Mouse (Mus musculus): ENCODE measurements around the gene Tspan5. TPM values are rescaled to one million over a fixed set of nuclear protein-coding genes. Genes with fewer than 3 reads are reported as not detected.

The Tspan5 gene
- polyA plus RNA-seq, 1 experiment, result 0.05 TPM

GRCm38 (mm10) chr3:138775926-138776715 lies 34.1 kb downstream of the Tspan5 start:
- TF ChIP-seq GATA1 (IDR thresholded peaks at IDR 0.05; ENCODE audit: low read length), result no peak
- no peak for TF ChIP-seq TAL1 (IDR thresholded peaks at IDR 0.05; ENCODE audit: low read length)
- peaks cover 15% of the 10 kb centered on the region for H3K4me1 ChIP-seq (ENCODE audit: control insufficient read depth)
- no peaks in the 10 kb centered on the region for H3K36me3 ChIP-seq (ENCODE audit: control insufficient read depth)
- no peaks in the 10 kb centered on the region for H3K27me3 ChIP-seq (ENCODE audit: control insufficient read depth)
- H3K4me3 ChIP-seq (replicated peaks), result no peak overlapping the region
- no peaks in the 10 kb centered on the region for H3K9me3 ChIP-seq (ENCODE audit: control insufficient read depth, low read length)

GRCm38 (mm10) chr3:138781492-138781891 lies 39.5 kb downstream of the Tspan5 start:
- Histone ChIP-seq H3K27me3 (ENCODE audit: control insufficient read depth) (no peaks in the 10 kb centered on the region), H3K9me3 (ENCODE audit: control insufficient read depth, low read length) (no peaks in the 10 kb centered on the region), H3K4me1 (ENCODE audit: control insufficient read depth) (no peaks in the 10 kb centered on the region; the same call in 1 of the 2 replicates), H3K36me3 (ENCODE audit: control insufficient read depth) (no peaks in the 10 kb centered on the region), H3K4me3 (replicated peaks) (no peak overlapping the region)
- TF ChIP-seq GATA1 (IDR thresholded peaks at IDR 0.05; ENCODE audit: low read length), result no peak
- TF ChIP-seq TAL1 (IDR thresholded peaks at IDR 0.05; ENCODE audit: low read length), result no peak

GRCm38 (mm10) chr3:138783859-138784640 lies 42.1 kb downstream of the Tspan5 start:
- H3K27me3 ChIP-seq (ENCODE audit: control insufficient read depth), result no peaks in the 10 kb centered on the region
- no peaks in the 10 kb centered on the region for H3K36me3 ChIP-seq (ENCODE audit: control insufficient read depth)
- no peaks in the 10 kb centered on the region for H3K4me1 ChIP-seq (ENCODE audit: control insufficient read depth)
- no peak for TF ChIP-seq GATA1 (IDR thresholded peaks at IDR 0.05; ENCODE audit: low read length)
- no peaks in the 10 kb centered on the region for H3K9me3 ChIP-seq (ENCODE audit: control insufficient read depth, low read length)
- no peak overlapping the region for H3K4me3 ChIP-seq (replicated peaks)

GRCm38 (mm10) chr3:138784641-138785025 lies 42.6 kb downstream of the Tspan5 start:
- Histone ChIP-seq H3K4me1 (ENCODE audit: control insufficient read depth) (no peaks in the 10 kb centered on the region), H3K9me3 (ENCODE audit: control insufficient read depth, low read length) (no peaks in the 10 kb centered on the region), H3K4me3 (replicated peaks) (no peak overlapping the region), H3K27me3 (ENCODE audit: control insufficient read depth) (no peaks in the 10 kb centered on the region), H3K36me3 (ENCODE audit: control insufficient read depth) (no peaks in the 10 kb centered on the region)
- TF ChIP-seq GATA1 (IDR thresholded peaks at IDR 0.05; ENCODE audit: low read length) (no peak), TAL1 (IDR thresholded peaks at IDR 0.05; ENCODE audit: low read length) (no peak)

- TF ChIP-seq TAL1 (IDR thresholded peaks at IDR 0.05; ENCODE audit: low read length), result no peak
- TF ChIP-seq GATA1 (IDR thresholded peaks at IDR 0.05; ENCODE audit: low read length), result no peak
- H3K9me3 ChIP-seq (ENCODE audit: control insufficient read depth, low read length), result no peaks in the 10 kb centered on the region
- H3K27me3 ChIP-seq (ENCODE audit: control insufficient read depth), result no peaks in the 10 kb centered on the region
- no peaks in the 10 kb centered on the region for H3K36me3 ChIP-seq (ENCODE audit: control insufficient read depth)
- no peaks in the 10 kb centered on the region for H3K4me1 ChIP-seq (ENCODE audit: control insufficient read depth)
- H3K4me3 ChIP-seq (replicated peaks), result no peak overlapping the region
Observed at GRCm38 (mm10) chr3:138787758-138788488, 45.9 kb downstream of the Tspan5 start.

- H3K36me3 ChIP-seq (ENCODE audit: control insufficient read depth), result no peaks in the 10 kb centered on the region
- H3K4me1 ChIP-seq (ENCODE audit: control insufficient read depth), result no peaks in the 10 kb centered on the region
Observed at GRCm38 (mm10) chr3:138788489-138788850, 46.5 kb downstream of the Tspan5 start.

GRCm38 (mm10) chr3:138789275-138789674 lies 47.3 kb downstream of the Tspan5 start:
- TF ChIP-seq GATA1 (IDR thresholded peaks at IDR 0.05; ENCODE audit: low read length) (no peak), TAL1 (IDR thresholded peaks at IDR 0.05; ENCODE audit: low read length) (no peak)
- Histone ChIP-seq H3K9me3 (ENCODE audit: control insufficient read depth, low read length) (no peaks in the 10 kb centered on the region), H3K4me1 (ENCODE audit: control insufficient read depth) (no peaks in the 10 kb centered on the region), H3K27me3 (ENCODE audit: control insufficient read depth) (no peaks in the 10 kb centered on the region), H3K36me3 (ENCODE audit: control insufficient read depth) (no peaks in the 10 kb centered on the region), H3K4me3 (replicated peaks) (no peak overlapping the region)

More at GRCm38 (mm10) chr3:138788489-138788850, 46.5 kb downstream of the Tspan5 start:
- Histone ChIP-seq H3K9me3 (ENCODE audit: control insufficient read depth, low read length) (no peaks in the 10 kb centered on the region), H3K27me3 (ENCODE audit: control insufficient read depth) (no peaks in the 10 kb centered on the region), H3K4me3 (replicated peaks) (no peak overlapping the region)
- no peak for TF ChIP-seq TAL1 (IDR thresholded peaks at IDR 0.05; ENCODE audit: low read length)
- no peak for TF ChIP-seq GATA1 (IDR thresholded peaks at IDR 0.05; ENCODE audit: low read length)

- TF ChIP-seq GATA1 (IDR thresholded peaks at IDR 0.05; ENCODE audit: low read length), result no peak
- TF ChIP-seq TAL1 (IDR thresholded peaks at IDR 0.05; ENCODE audit: low read length), result no peak
- H3K36me3 ChIP-seq (ENCODE audit: control insufficient read depth), result no peaks in the 10 kb centered on the region
- H3K9me3 ChIP-seq (ENCODE audit: control insufficient read depth, low read length), result no peaks in the 10 kb centered on the region
Observed at GRCm38 (mm10) chr3:138794533-138794932, 52.5 kb downstream of the Tspan5 start.

GRCm38 (mm10) chr3:138795951-138796350 lies 54.0 kb downstream of the Tspan5 start:
- Histone ChIP-seq H3K4me1 (ENCODE audit: control insufficient read depth) (no peaks in the 10 kb centered on the region), H3K4me3 (replicated peaks) (no peak overlapping the region), H3K9me3 (ENCODE audit: control insufficient read depth, low read length) (no peaks in the 10 kb centered on the region), H3K36me3 (ENCODE audit: control insufficient read depth) (no peaks in the 10 kb centered on the region), H3K27me3 (ENCODE audit: control insufficient read depth) (no peaks in the 10 kb centered on the region)
- no peak for TF ChIP-seq TAL1 (IDR thresholded peaks at IDR 0.05; ENCODE audit: low read length)
- TF ChIP-seq GATA1 (IDR thresholded peaks at IDR 0.05; ENCODE audit: low read length), result no peak

More at GRCm38 (mm10) chr3:138794533-138794932, 52.5 kb downstream of the Tspan5 start:
- H3K27me3 ChIP-seq (ENCODE audit: control insufficient read depth), result no peaks in the 10 kb centered on the region
- no peaks in the 10 kb centered on the region for H3K4me1 ChIP-seq (ENCODE audit: control insufficient read depth)
- H3K4me3 ChIP-seq (replicated peaks), result no peak overlapping the region
